Mouse (Mus musculus): ENCODE results near the gene Clec2i. TPM values are rescaled to one million over a fixed set of nuclear protein-coding genes. Genes with fewer than 3 reads are reported as not detected.

The Clec2i gene
- total RNA-seq, 2 experiments from 2014 or later: 0.21 TPM; not detected in 1

Small RNA genes lying within 50 kb of the gene (microRNA-seq; reads per million reads assigned to microRNA genes)
- not detected for gene Gm27336

Other genes with a start within 250 kb of the Clec2i start
- gene Clec2h, start 225.2 kb upstream of the Clec2i start, total RNA-seq (2021): not detected
- gene Klrb1, start 164.5 kb upstream of the Clec2i start, total RNA-seq (2021): not detected
- under 1 TPM; 0.15 to 0.16 TPM for gene Klrb1c, start 98.4 kb upstream of the Clec2i start, total RNA-seq (2021)
- gene Gm44511, start 61.3 kb upstream of the Clec2i start, total RNA-seq (2021): not detected
- gene Klrb1b, start 61.3 kb upstream of the Clec2i start, total RNA-seq (2021): not detected
- under 1 TPM; 0.34 TPM for gene BC035044, start 3.5 kb downstream of the Clec2i start, total RNA-seq (2021)
- gene Clec2g, start 46.8 kb downstream of the Clec2i start, total RNA-seq (2021): 1 to 10 TPM; 1.8 to 4.1 TPM
- gene Klrb1f, start 158.3 kb downstream of the Clec2i start, total RNA-seq (2021): not detected
- gene Clec2e, start 213.3 kb downstream of the Clec2i start, total RNA-seq (2021): under 1 TPM; 0.29 to 0.47 TPM